Mouse (Mus musculus) embryonic facial prominence, embryonic 14.5 days (tissue): ENCODE results near the gene Gtf2ird2. TPM values are rescaled to one million over a fixed set of nuclear protein-coding genes. Genes with fewer than 3 reads are reported as not detected.
A peak's percentile ranks its signal among the peaks of the same experiment; 100 is the strongest.

Experiments
- ATAC-seq: fragments of 200-750 bp; cut with Nextera tagmentation; 2 replicates; pipeline ENCODE4 v1.8.0; 2017; ENCODE audit warnings: low read depth, moderate number of reproducible peaks, moderate TSS enrichment
- DNase-seq: peaks from one replicate; pipeline ENCODE4 v3.0.0-alpha.2; 2015; ENCODE audit warnings: low spot score
- H3K27ac ChIP-seq: fragments of 300-500 bp; sonication (generic); replicated peaks from 2 replicates; pipeline ENCODE4 v1.5.1; 2014; ENCODE audit warnings: low read depth, mild to moderate bottlenecking, low read length, moderate library complexity
- H3K27me3 ChIP-seq: fragments of 300-500 bp; sonication (generic); replicated peaks from 2 replicates; pipeline ENCODE4 v1.6.1; 2014; ENCODE audit warnings: low read length; ENCODE audit not compliant: control insufficient read depth, insufficient read depth
- H3K36me3 ChIP-seq: fragments of 300-500 bp; sonication (generic); 2 replicates; pipeline ENCODE4 v1.6.1; 2014; ENCODE audit warnings: low read length, mixed read lengths; ENCODE audit not compliant: control insufficient read depth, insufficient read depth
- H3K4me1 ChIP-seq: fragments of 300-500 bp; sonication (generic); 2 replicates; pipeline ENCODE4 v1.6.1; 2014; ENCODE audit warnings: antibody characterized with exemption, low read length; ENCODE audit not compliant: control insufficient read depth, insufficient read depth
- H3K4me2 ChIP-seq: fragments of 300-500 bp; sonication (generic); 2 replicates; pipeline ENCODE4 v1.6.1; 2014; ENCODE audit warnings: low read depth, mild to moderate bottlenecking, low read length, moderate library complexity, mixed read lengths
- H3K4me3 ChIP-seq: fragments of 300-500 bp; sonication (generic); 2 replicates; pipeline ENCODE4 v1.5.1; 2014; ENCODE audit warnings: low read depth, mild to moderate bottlenecking, low read length
- H3K9ac ChIP-seq: fragments of 300-500 bp; sonication (generic); 2 replicates; pipeline ENCODE4 v1.6.1; 2014; ENCODE audit warnings: low read depth, mild to moderate bottlenecking, low read length, moderate library complexity, mixed read lengths
- H3K9me3 ChIP-seq: fragments of 300-500 bp; sonication (generic); 2 replicates; pipeline ENCODE4 v1.6.1; 2016; ENCODE audit warnings: low read length; ENCODE audit not compliant: control insufficient read depth
- whole genome bisulfite sequencing: fragments of 180-500 bp; shearing (Covaris S2); extraction: QIAGEN DNeasy Blood & Tissue Kit; methylation state at CpG from one replicate; pipeline ENCODE4 v1.1.7; 2014; 5-methylcytosine and 5-hydroxymethylcytosine counted together
- polyA plus RNA-seq: library from polyadenylated mRNA; unstranded; fragments of >200 nt; fragmentation: Nextera tagmentation; extraction: Ambion mirVana; gene quantifications from 2 replicates; pipeline ENCODE4 v1.2.1, GENCODE M21; 2014

Gene Gtf2ird2
- 6.6 and 7.3 TPM in 2 replicates for polyA plus RNA-seq

DNA sequence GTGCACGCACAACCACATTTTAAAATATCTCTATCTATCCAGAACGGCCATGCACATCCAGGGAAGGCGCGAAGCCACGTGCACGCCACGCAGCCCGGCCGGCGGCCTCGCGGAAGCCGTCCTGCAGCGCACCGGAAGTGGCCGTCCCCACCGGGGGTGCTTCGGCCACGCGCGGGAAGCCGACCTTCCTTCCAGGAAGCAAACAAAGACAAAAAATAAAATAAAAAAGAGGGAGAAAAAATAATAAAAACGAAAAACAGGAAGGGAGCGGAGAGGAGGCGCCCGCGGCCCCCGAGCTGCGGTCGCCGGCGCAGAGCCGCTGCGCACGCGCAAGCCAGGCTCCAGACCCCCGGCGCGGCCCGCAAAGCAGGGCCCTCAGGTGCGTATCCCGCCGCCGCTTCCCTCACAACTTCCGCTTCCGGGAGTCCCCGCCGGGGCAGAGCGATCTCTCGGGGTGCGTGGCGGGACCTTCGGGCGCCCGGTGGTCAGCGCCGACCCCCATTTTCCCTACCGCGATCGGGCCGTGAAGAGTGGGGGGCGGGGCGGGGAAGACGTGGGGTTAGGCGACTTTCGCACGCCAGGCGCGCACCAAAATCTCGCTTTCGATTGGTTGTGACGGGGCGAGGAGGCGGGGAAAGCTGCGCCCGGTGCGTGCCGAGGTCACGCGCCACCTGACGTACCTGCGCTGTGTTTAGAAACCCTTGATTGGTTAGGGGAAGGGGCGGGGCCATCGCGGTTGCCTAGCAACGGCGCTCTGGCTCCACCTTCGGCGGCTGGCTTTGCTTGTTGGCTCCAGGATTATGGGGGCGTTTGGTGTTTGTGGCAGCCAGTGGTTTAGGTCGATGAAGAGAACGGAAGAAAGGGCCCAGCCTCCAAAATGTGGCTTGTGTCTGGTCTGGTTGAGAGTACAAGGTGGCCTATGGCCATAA is at the start of gene Gtf2ird2:
Gene Gtf2ird2 (plus strand): TSS at position 140 of the 929 bp plus-strand sequence.
- Histone ChIP-seq H3K36me3 (no peaks in the 10 kb centered on the region), H3K4me1 (peaks cover 13% of the 10 kb centered on the region), H3K4me3 (peak within 1 kb of the TSS; percentile 76), H3K9ac (peak within 1 kb of the TSS; percentile 92), H3K9me3 (0 out of 2 replicates have a peak, but pooled peaks cover 3% of the 10 kb centered on the region), H3K4me2 (peak within 1 kb of the TSS; percentile 94), H3K27me3 (no peaks in the 10 kb centered on the region), H3K27ac (peak within 1 kb of the TSS; percentile 97)
- under 1% methylated on average over 74 of the region's 92 CpGs for WGBS
- peak; percentile 95 for ATAC-seq
- DNase-seq = peak; percentile 99

DNA sequence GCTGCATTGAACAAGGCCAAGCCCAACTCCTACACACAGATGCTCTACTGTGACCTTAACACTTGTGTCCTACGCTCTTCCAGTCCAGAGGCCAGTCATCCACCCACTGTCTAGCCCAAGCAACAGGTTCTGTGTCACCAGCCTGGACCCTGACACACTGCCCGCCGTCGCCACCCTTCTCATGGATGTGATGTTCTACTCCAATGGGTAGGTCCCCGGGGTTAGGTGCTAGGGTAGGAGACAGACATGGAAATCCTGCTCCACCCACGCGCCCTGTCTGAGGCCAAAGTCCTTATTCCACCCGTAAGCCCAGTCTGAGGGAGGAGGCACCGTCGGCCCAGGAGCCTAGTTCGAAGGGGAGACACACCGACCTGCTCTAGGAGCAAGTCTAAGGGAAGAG is 47.8 kb upstream of the Gtf2ird2 start:
- 93% methylated on average over 12 of the region's 12 CpGs for WGBS
- H3K9me3 ChIP-seq = 0 out of 2 replicates have a peak, but pooled peaks cover 3% of the 10 kb centered on the region
- H3K9ac ChIP-seq = no peak overlapping the region
- H3K36me3 ChIP-seq = peaks cover 30% of the 10 kb centered on the region; the same call in 1 of the 2 replicates
- DNase-seq (no peak), ATAC-seq (no peak)
- no peaks in the 10 kb centered on the region for H3K4me1 ChIP-seq
- H3K27ac ChIP-seq = no peak overlapping the region
- no peaks in the 10 kb centered on the region for H3K27me3 ChIP-seq
- H3K4me3 ChIP-seq = no peak overlapping the region
- H3K4me2 ChIP-seq = no peak overlapping the region

DNA sequence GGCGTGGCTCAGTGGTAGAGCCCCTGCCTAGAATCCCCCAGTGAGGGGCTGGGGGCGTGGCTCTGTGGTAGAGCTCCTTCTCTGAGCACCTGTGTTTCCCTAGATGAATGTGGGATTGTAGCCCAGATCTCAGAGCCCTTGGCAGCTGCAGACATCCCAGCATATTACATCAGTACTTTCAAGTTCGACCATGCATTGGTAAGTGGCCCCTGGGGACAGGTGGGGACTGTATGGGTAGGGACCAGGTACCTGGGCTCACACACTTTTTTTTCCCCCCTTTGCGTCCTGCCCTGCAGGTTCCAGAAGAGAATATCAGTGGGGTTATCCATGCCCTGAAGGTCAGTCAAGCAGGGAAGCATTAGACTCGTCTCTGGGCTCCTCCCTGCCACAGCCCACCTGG is 45.9 kb upstream of the Gtf2ird2 start:
- H3K9me3 ChIP-seq = 0 out of 2 replicates have a peak, but pooled peaks cover 3% of the 10 kb centered on the region
- 73% methylated on average over 3 of the region's 5 CpGs for WGBS
- no peaks in the 10 kb centered on the region for H3K27me3 ChIP-seq
- peaks cover 33% of the 10 kb centered on the region; the same call in 1 of the 2 replicates for H3K36me3 ChIP-seq
- no peak overlapping the region for H3K4me3 ChIP-seq
- peak; percentile 31; the same call in 1 of the 2 replicates for ATAC-seq
- no peak overlapping the region for H3K4me2 ChIP-seq
- no peak overlapping the region for H3K9ac ChIP-seq
- no peaks in the 10 kb centered on the region for H3K4me1 ChIP-seq
- H3K27ac ChIP-seq = no peak overlapping the region
- DNase-seq = no peak

DNA sequence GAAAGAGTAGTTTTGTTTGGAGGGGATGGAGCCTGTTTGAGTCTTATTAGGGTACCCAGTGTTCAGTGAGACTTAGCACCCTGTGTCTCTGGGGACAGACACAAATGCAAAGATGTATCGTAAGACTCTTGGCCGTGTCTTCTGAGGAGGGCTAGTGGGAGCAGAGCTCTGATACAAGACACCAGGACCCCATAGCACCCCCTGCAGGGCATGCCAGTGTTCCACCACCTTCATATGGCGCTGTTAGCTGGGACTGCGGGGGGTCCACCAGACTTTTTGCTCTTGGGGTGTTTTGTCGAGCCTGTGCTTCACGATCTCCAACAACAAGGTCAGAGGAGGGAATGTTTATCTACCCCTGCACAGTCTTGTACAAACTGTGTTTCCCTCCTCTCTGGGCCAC is 44.4 kb upstream of the Gtf2ird2 start:
- Histone ChIP-seq H3K9ac (no peak overlapping the region), H3K36me3 (peaks cover 27% of the 10 kb centered on the region; the same call in 1 of the 2 replicates), H3K27ac (no peak overlapping the region), H3K4me2 (no peak overlapping the region), H3K4me1 (no peaks in the 10 kb centered on the region), H3K27me3 (no peaks in the 10 kb centered on the region), H3K9me3 (no peaks in the 10 kb centered on the region), H3K4me3 (no peak overlapping the region)
- 89% methylated on average over 6 of the region's 6 CpGs for WGBS
- no peak for ATAC-seq
- no peak for DNase-seq

DNA sequence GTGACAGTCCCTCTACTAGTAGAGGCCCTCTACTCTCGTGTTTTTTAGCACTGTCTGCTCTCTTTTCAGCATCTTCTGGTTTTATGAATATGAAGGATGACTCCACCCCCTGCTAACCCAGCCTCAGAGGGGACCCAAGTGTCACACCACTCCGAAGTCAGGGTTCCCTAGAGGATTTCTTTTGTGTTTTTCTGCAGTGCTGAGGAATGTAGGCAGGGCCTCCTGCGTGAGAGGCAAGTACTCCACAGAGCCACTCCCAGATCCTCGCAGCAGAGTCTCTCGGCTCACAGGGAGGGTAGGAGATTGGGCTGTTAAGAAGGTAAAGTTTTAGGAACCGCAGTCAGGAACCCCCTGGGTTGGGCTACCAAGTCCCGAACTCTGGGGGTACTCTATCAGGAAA is 42.6 kb upstream of the Gtf2ird2 start:
- DNase-seq = no peak
- H3K9ac ChIP-seq = no peak overlapping the region
- 0 out of 2 replicates have a peak, but pooled peaks cover 3% of the 10 kb centered on the region for H3K9me3 ChIP-seq
- no peak overlapping the region for H3K4me3 ChIP-seq
- ATAC-seq = no peak
- WGBS = 57% methylated on average over 7 of the region's 7 CpGs
- H3K36me3 ChIP-seq = peaks cover 22% of the 10 kb centered on the region; the same call in 1 of the 2 replicates
- H3K4me1 ChIP-seq = no peaks in the 10 kb centered on the region
- no peak overlapping the region for H3K4me2 ChIP-seq
- H3K27me3 ChIP-seq = no peaks in the 10 kb centered on the region
- H3K27ac ChIP-seq = no peak overlapping the region

DNA sequence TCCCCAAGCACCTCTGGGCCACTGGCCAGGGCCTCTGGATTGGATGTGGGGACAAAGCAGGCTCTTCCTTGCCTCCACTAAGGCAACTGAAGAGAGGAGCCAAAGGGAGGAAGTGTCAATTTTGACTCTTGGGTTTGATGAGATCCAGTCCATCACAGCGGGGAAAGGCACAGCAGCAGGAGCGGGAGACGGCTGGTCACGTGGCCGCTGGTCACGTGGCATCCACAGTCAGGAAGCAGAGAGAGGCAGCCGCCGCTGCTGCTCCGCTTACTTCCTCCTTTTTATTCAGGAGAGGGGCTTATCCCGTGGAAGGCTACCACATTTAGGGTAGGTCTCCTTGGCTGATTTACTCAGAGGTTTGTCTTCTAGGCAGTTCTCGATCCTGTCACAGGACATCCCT is 41.4 kb upstream of the Gtf2ird2 start:
- no peak overlapping the region for H3K4me3 ChIP-seq
- WGBS = 84% methylated on average over 11 of the region's 11 CpGs
- DNase-seq (no peak), ATAC-seq (no peak)
- peaks cover 22% of the 10 kb centered on the region; the same call in 1 of the 2 replicates for H3K36me3 ChIP-seq
- no peak overlapping the region for H3K9ac ChIP-seq
- no peaks in the 10 kb centered on the region for H3K4me1 ChIP-seq
- H3K27ac ChIP-seq = no peak overlapping the region
- no peak overlapping the region for H3K4me2 ChIP-seq
- 0 out of 2 replicates have a peak, but pooled peaks cover 3% of the 10 kb centered on the region for H3K9me3 ChIP-seq
- H3K27me3 ChIP-seq = no peaks in the 10 kb centered on the region

DNA sequence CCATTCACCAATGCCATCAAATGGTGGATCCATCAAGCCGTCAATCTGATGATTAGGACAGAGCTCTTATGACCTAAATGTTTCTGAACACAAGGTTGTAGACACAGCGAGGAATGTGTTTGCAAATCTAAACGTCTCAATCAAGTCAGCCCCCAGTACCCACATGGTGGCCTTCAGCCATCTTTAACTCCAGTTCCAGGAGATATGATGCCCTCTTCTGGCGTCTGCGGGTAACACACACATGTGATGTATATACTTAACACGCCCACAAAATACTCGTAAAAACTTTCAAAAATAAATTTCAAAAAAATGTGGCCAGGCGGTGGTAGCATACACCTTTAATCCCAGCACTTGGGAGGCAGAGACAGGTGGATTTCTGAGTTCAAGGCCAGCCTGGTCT is 38.8 kb upstream of the Gtf2ird2 start:
- 95% methylated on average over 8 of the region's 8 CpGs for WGBS
- no peak overlapping the region for H3K9ac ChIP-seq
- H3K9me3 ChIP-seq = 0 out of 2 replicates have a peak, but pooled peaks cover 3% of the 10 kb centered on the region
- H3K36me3 ChIP-seq = peaks cover 32% of the 10 kb centered on the region
- ATAC-seq (no peak), DNase-seq (no peak)
- no peak overlapping the region for H3K4me2 ChIP-seq
- H3K27me3 ChIP-seq = no peaks in the 10 kb centered on the region
- H3K27ac ChIP-seq = no peak overlapping the region
- H3K4me1 ChIP-seq = no peaks in the 10 kb centered on the region
- H3K4me3 ChIP-seq = no peak overlapping the region

DNA sequence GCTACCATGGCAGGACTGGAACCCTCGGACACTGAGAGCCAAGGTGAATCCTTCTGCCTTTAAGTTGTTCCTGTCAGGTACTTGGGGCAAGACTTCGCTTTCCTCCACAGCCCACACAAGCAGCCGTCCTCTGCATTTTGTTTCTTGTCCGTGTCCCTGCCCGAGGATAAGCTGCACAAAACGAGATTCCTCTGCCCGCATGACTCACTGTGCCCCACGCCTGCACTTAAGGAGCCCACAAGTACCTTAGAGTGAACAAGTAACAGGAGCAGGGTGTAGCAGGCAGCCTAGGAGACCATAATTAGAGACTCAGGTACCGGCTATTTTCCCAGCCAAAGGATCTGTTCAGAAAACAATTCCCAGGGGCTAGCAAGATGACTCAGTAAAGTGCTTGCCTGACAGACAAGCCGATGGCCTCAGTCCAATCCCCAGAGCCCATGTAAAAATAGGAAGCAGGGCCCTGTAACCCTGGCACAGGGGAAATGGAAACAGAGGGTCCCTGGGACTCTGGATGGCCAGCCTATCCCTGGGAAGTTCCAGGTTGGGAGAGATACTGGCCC is 36.5 kb upstream of the Gtf2ird2 start:
- no peak for ATAC-seq

More for the DNA sequence above, 36.5 kb upstream of the Gtf2ird2 start:
- no peaks in the 10 kb centered on the region for H3K4me1 ChIP-seq
- H3K27ac ChIP-seq = no peak overlapping the region
- peaks cover 51% of the 10 kb centered on the region for H3K36me3 ChIP-seq
- H3K9ac ChIP-seq = no peak overlapping the region
- peak; percentile 19 for DNase-seq
- no peaks in the 10 kb centered on the region for H3K27me3 ChIP-seq
- no peak overlapping the region for H3K4me2 ChIP-seq
- H3K9me3 ChIP-seq = 0 out of 2 replicates have a peak, but pooled peaks cover 3% of the 10 kb centered on the region
- H3K4me3 ChIP-seq = no peak overlapping the region
- WGBS = 80% methylated on average over 10 of the region's 10 CpGs
